Mouse (Mus musculus) neutrophil, adult 5-6 weeks (primary cell): ENCODE measurements around the gene Wnk2. TPM values are rescaled to one million over a fixed set of nuclear protein-coding genes. Genes with fewer than 3 reads are reported as not detected.
"Not testable (repeated sequence)": the region's sequence is repeated elsewhere in the genome, so short reads cannot be mapped to it uniquely, and the experiment has no call there.

ENCODE experiments used
- ATAC-seq: fragments of 151-379, 151-347 bp; 2 replicates; pipeline ENCODE4 v1.8.0; 2017; ENCODE audit warnings: mild to moderate bottlenecking, moderate TSS enrichment; ENCODE audit not compliant: insufficient number of reproducible peaks, poor library complexity, low FRiP score, severe bottlenecking; ENCODE audit errors: extremely low read depth
- total RNA-seq: library from RNA; stranded (forward); fragments of 200-1000 nt; gene quantifications from 2 replicates; pipeline ENCODE4 v1.2.3, GENCODE M21; 2017

The Wnk2 gene
- total RNA-seq, 1 experiment from 2014 or later, result 0.12 TPM

GRCm38 (mm10) chr13:49073295-49073694, 74.5 kb downstream of the Wnk2 start:
- no peak for ATAC-seq

GRCm38 (mm10) chr13:49071861-49072260, 76.0 kb downstream of the Wnk2 start:
- ATAC-seq, result no peak

- no peak for ATAC-seq
Measured at GRCm38 (mm10) chr13:49069979-49070378, 77.8 kb downstream of the Wnk2 start.

- ATAC-seq, result no peak
Measured at GRCm38 (mm10) chr13:49069393-49069792, 78.4 kb downstream of the Wnk2 start.

- ATAC-seq, result no peak
Measured at GRCm38 (mm10) chr13:49064257-49064656, 83.6 kb downstream of the Wnk2 start.

- ATAC-seq, result no peak
Measured at GRCm38 (mm10) chr13:49060456-49060855, 87.4 kb downstream of the Wnk2 start.

- no peak for ATAC-seq
Measured at GRCm38 (mm10) chr13:49058528-49058927, 89.3 kb downstream of the Wnk2 start.

- ATAC-seq, result no peak
Measured at GRCm38 (mm10) chr13:49056304-49056703, 91.5 kb downstream of the Wnk2 start.

GRCm38 (mm10) chr13:49054753-49055152, 93.1 kb downstream of the Wnk2 start:
- ATAC-seq, result not testable (repeated sequence)

GRCm38 (mm10) chr13:49053333-49053732, 94.5 kb downstream of the Wnk2 start:
- no peak for ATAC-seq

GRCm38 (mm10) chr13:49052512-49052911, 95.3 kb downstream of the Wnk2 start:
- no peak for ATAC-seq

- no peak for ATAC-seq
Measured at GRCm38 (mm10) chr13:49047393-49047792, 100.4 kb downstream of the Wnk2 start.

- no peak for ATAC-seq
Measured at GRCm38 (mm10) chr13:49044145-49044561, 103.7 kb downstream of the Wnk2 start.

- ATAC-seq, result no peak
Measured at GRCm38 (mm10) chr13:49042371-49042770, 105.4 kb downstream of the Wnk2 start.

GRCm38 (mm10) chr13:49036928-49037574, 110.8 kb downstream of the Wnk2 start:
- ATAC-seq, result no peak

- no peak for ATAC-seq
Measured at GRCm38 (mm10) chr13:49036436-49036835, 111.4 kb downstream of the Wnk2 start.

GRCm38 (mm10) chr13:49031029-49031428, 116.8 kb downstream of the Wnk2 start:
- ATAC-seq, result no peak

- no peak for ATAC-seq
Measured at GRCm38 (mm10) chr13:49028757-49029539, 118.9 kb downstream of the Wnk2 start.

GRCm38 (mm10) chr13:49027057-49027456, 120.8 kb downstream of the Wnk2 start:
- ATAC-seq, result no peak

GRCm38 (mm10) chr13:49025521-49025920, 122.3 kb downstream of the Wnk2 start:
- ATAC-seq, result no peak
